Mouse (Mus musculus) lung, adult 2 months (tissue): ENCODE measurements around the gene Arid5b.
"Not testable (repeated sequence)": the region's sequence is repeated elsewhere in the genome, so short reads cannot be mapped to it uniquely, and the experiment has no call there.

Source experiments
- CTCF ChIP-seq: fragments of 200-500 bp; IDR thresholded peaks from 2 replicates; pipeline ENCODE4 v1.5.1; 2011; ENCODE audit warnings: mild to moderate bottlenecking, low read length, control low read depth; ENCODE audit not compliant: insufficient read depth
- POLR2A ChIP-seq: fragments of 200-500 bp; IDR thresholded peaks from 2 replicates; pipeline ENCODE4 v1.6.1; 2011; ENCODE audit warnings: low read depth, mild to moderate bottlenecking, control low read depth, low read length, borderline replicate concordance; ENCODE audit errors: extremely low read depth

- not testable (repeated sequence) for TF ChIP-seq CTCF, POLR2A
Measured at GRCm38 (mm10) chr10:68099801-68100200, 178.7 kb downstream of the Arid5b start.
